Mouse (Mus musculus) neural tube, embryonic 12.5 days (tissue): ENCODE data around the gene Cxcr5. TPM values are rescaled to one million over a fixed set of nuclear protein-coding genes. Genes with fewer than 3 reads are reported as not detected.
A peak's percentile ranks its signal among the peaks of the same experiment; 100 is the strongest.

Experiments used
- ATAC-seq: fragments of 200-750 bp; cut with Nextera tagmentation; 2 replicates; pipeline ENCODE4 v1.8.0; 2017; ENCODE audit warnings: low read depth, mild to moderate bottlenecking, moderate TSS enrichment, moderate library complexity; ENCODE audit not compliant: low FRiP score
- H3K27ac ChIP-seq: fragments of 300-500 bp; sonication (generic); 2 replicates; pipeline ENCODE4 v1.5.1; 2016
- H3K27me3 ChIP-seq: fragments of 300-500 bp; sonication (generic); replicated peaks from 2 replicates; pipeline ENCODE4 v1.6.1; 2016; ENCODE audit warnings: mild to moderate bottlenecking
- H3K36me3 ChIP-seq: fragments of 300-500 bp; sonication (generic); 2 replicates; pipeline ENCODE4 v1.6.1; 2016; ENCODE audit warnings: mild to moderate bottlenecking
- H3K4me1 ChIP-seq: fragments of 300-500 bp; sonication (generic); 2 replicates; pipeline ENCODE4 v1.6.1; 2016
- H3K4me2 ChIP-seq: fragments of 300-500 bp; sonication (generic); replicated peaks from 2 replicates; pipeline ENCODE4 v1.6.1; 2016; ENCODE audit warnings: mild to moderate bottlenecking
- H3K4me3 ChIP-seq: fragments of 300-500 bp; sonication (generic); 2 replicates; pipeline ENCODE4 v1.5.1; 2016
- H3K9ac ChIP-seq: fragments of 300-500 bp; sonication (generic); 2 replicates; pipeline ENCODE4 v1.6.1; 2016; ENCODE audit warnings: mild to moderate bottlenecking
- H3K9me3 ChIP-seq: fragments of 300-500 bp; sonication (generic); 2 replicates; pipeline ENCODE4 v1.6.1; 2016; ENCODE audit warnings: mild to moderate bottlenecking
- WGBS: fragments of 180-500 bp; shearing (Covaris S2); methylation state at CpG from one replicate; pipeline ENCODE4 v1.1.7; 2016; 5-methylcytosine and 5-hydroxymethylcytosine counted together
- polyA plus RNA-seq: library from polyadenylated mRNA; unstranded; fragments of >200 nt; fragmentation: Nextera tagmentation; extraction: Ambion mirVana; gene quantifications from 2 replicates; pipeline ENCODE4 v1.2.1, GENCODE M21; 2016

Gene Cxcr5
- polyA plus RNA-seq, 1 experiment from 2014 or later, result not detected

DNA sequence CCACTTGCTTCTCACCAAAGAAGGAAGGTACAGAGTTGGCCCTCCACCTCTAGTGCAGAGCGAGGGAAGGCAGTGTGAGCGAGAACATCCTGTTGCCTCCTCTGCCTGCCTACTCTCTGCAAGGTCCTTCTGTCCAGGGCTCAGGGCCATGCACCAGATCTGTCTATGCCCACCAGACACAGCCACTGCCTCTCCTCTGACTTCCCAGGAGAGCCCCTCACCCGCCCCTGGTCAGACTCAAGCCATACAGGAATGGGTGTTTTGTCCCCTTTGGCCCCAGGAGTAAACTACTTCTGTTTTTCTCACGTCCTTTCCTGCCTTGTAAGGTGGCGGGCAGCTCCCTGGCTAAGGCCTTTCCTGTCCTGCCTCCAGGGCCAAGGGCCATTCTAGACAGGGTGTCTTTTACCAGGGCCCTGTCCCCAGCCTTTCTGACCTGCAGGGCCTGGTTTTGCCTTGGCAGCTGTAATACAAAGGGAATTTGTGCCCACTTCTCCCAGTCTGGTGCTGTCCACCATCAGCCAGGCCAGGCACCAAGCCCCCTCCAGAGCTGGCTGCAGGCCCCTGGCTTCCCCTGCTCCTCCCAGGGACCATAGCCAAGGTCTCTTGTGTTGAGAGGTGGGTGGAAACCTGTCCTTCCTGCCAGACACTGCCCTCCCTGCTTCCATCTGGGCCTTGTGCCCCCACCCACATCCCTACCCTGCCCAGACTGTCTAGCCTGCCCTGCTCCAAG is 50.6 kb downstream of the Cxcr5 start:
- Histone ChIP-seq H3K4me2 (no peak overlapping the region), H3K36me3 (peaks cover 35% of the 10 kb centered on the region), H3K9me3 (no peaks in the 10 kb centered on the region), H3K4me3 (no peak overlapping the region), H3K4me1 (peaks cover 17% of the 10 kb centered on the region), H3K9ac (no peak overlapping the region), H3K27me3 (peaks cover 10% of the 10 kb centered on the region), H3K27ac (no peak overlapping the region)
- 64% methylated on average over 5 of the region's 5 CpGs for WGBS
- ATAC-seq, result no peak

DNA sequence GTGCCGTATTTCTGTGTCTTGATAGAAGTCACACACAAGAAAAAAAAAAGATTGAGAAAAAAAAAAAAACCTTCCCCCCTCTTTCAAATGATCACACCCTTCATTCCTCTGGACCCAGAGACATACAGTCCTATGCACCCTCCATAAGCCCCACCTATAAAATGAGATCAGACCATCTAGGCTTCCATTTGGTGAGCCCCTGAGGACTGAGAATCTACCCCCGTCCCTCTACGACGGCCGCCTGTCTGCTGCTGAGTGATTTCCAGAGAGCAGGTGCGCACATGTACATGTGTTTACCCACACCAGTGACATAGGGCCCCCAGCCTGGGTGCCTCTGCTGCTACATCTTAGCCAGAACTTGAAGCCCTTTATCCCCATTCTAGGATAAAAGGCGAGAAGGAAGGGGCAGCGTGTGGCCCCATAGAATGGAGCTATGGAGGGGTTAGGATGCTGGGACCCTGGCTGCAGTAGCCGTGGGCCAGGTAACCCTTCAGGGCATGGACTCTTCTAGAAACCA is 51.3 kb downstream of the Cxcr5 start:
- ATAC-seq, result 0 out of 2 replicates have a peak, but pooled peaks have one; percentile 23
- WGBS, result 39% methylated on average over 9 of the region's 9 CpGs
- H3K4me3 ChIP-seq, result no peak overlapping the region
- H3K9me3 ChIP-seq, result no peaks in the 10 kb centered on the region
- peaks cover 10% of the 10 kb centered on the region for H3K27me3 ChIP-seq
- peaks cover 41% of the 10 kb centered on the region for H3K36me3 ChIP-seq
- peaks cover 23% of the 10 kb centered on the region for H3K4me1 ChIP-seq
- H3K4me2 ChIP-seq, result peak overlapping the region; percentile 60
- no peak overlapping the region for H3K27ac ChIP-seq
- no peak overlapping the region for H3K9ac ChIP-seq

DNA sequence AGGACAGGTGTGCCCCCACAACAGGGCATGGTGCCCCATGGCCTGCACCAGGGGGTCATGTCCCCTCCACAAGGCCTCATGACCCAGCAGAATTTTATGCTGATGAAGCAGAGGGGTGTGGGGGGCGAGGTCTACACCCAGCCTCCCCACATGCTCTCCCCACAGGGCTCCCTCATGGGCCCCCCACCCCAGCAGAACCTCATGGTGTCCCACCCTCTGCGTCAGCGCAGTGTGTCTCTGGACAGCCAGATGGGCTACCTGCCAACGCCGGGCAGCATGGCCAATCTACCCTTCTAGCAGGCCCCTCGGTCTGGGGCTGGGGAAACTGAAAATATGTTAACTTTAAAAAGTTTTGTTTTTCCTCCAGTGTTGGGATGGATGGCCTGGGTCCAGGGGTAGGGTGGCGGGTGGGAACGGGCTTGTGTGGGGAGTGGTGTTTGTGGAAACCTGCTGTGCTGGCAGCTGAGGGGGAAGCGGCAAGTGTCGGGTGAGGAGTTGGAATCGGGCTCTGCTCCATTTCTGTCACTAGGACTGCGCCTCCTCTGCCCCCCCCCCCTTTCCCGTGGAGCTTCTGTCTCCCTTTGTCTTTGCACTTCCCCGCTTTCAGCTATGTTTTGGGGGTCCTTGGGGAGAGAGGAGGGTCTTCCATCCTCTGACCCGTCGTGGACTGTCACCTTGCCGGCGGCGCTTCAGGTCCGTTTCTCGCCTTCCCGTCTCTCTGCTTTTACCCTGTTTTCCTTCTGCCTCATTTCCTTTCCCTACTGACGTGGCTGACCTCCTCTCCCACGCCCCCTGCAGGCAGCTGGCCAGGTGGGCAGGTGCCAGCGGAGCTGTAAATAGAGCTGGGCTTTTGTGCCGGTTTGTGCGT is 52.0 kb downstream of the Cxcr5 start:
- Histone ChIP-seq H3K27ac (no peak overlapping the region), H3K4me3 (peak overlapping the region; percentile 26), H3K4me2 (peak overlapping the region; percentile 60), H3K27me3 (peaks cover 10% of the 10 kb centered on the region), H3K9me3 (no peaks in the 10 kb centered on the region), H3K4me1 (peaks cover 23% of the 10 kb centered on the region), H3K36me3 (peaks cover 42% of the 10 kb centered on the region), H3K9ac (peak overlapping the region; percentile 4; the same call in 1 of the 2 replicates)
- WGBS, result 12% methylated on average over 25 of the region's 27 CpGs
- 0 out of 2 replicates have a peak, but pooled peaks have one; percentile 19 for ATAC-seq

DNA sequence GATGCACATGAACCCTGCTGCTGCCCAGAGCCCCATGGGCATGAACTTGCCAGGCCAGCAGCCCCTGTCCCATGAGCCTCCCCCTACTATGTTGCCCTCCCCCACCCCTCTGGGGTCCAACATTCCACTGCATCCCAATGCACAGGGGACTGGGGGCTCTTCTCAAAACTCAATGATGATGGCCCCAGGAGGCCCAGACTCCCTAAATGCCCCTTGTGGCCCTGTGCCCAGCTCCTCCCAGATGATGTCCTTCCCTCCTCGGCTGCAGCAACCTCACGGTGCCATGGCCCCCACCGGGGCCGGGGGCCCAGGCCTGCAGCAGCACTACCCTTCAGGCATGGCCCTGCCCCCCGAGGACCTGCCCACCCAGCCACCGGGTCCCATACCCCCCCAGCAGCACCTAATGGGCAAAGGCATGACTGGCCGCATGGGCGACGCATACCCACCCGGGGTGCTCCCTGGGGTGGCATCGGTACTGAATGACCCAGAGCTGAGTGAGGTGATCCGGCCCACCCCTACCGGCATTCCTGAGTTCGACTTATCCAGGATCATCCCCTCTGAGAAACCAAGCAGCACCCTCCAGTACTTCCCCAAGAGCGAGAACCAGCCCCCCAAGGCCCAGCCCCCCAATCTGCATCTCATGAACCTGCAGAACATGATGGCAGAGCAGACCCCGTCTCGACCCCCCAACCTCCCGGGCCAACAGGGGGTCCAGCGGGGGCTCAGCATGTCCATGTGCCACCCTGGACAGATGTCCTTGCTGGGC is 52.8 kb downstream of the Cxcr5 start:
- peak overlapping the region; percentile 4; the same call in 1 of the 2 replicates for H3K9ac ChIP-seq
- ATAC-seq, result no peak

DNA sequence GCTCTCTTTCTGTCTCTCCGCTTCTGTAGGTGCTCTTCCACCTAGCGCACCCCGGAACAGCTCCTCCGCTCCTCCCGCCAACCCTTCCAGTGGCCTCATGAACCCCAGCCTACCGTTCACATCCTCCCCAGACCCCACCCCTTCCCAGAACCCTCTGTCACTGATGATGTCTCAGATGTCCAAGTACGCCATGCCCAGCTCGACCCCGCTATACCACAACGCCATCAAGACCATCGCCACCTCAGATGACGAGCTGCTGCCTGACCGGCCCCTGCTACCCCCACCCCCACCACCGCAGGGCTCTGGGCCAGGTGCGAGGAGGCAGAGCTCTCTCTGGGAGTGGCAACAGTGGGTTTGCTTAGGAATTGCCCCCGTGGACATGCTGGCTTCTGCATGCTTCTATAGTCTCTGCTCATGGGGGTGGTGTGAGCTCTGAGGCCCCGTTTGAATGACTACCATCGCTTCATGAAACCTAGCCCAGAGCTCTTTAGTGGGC is 53.5 kb downstream of the Cxcr5 start:
- no peak overlapping the region for H3K4me2 ChIP-seq
- peaks cover 42% of the 10 kb centered on the region for H3K36me3 ChIP-seq
- H3K9me3 ChIP-seq, result no peaks in the 10 kb centered on the region
- H3K27me3 ChIP-seq, result peaks cover 10% of the 10 kb centered on the region
- no peak overlapping the region for H3K4me3 ChIP-seq
- H3K9ac ChIP-seq, result no peak overlapping the region
- ATAC-seq, result no peak
- H3K27ac ChIP-seq, result no peak overlapping the region
- WGBS, result 86% methylated on average over 18 of the region's 18 CpGs
- peaks cover 23% of the 10 kb centered on the region for H3K4me1 ChIP-seq

More for the DNA sequence above, 52.8 kb downstream of the Cxcr5 start:
- WGBS, result 85% methylated on average over 19 of the region's 19 CpGs
- H3K9me3 ChIP-seq, result no peaks in the 10 kb centered on the region
- peak overlapping the region; percentile 60 for H3K4me2 ChIP-seq
- no peak overlapping the region for H3K4me3 ChIP-seq
- H3K27ac ChIP-seq, result no peak overlapping the region
- H3K27me3 ChIP-seq, result peaks cover 10% of the 10 kb centered on the region
- peaks cover 23% of the 10 kb centered on the region for H3K4me1 ChIP-seq
- H3K36me3 ChIP-seq, result peaks cover 42% of the 10 kb centered on the region

DNA sequence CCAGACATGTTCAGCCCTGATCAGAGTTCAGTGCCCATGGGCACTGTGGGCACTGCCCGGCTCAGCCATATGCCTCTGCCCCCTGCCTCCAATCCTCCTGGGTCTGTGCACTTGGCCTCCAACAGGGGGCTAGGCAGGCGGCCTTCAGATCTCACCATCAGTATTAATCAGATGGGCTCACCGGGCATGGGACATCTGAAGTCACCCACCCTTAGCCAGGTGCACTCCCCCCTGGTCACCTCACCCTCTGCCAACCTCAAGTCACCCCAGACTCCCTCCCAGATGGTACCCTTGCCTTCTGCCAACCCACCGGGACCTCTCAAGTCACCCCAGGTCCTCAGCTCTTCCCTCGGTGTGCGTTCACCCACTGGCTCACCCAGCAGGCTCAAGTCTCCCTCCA is 54.3 kb downstream of the Cxcr5 start:
- Histone ChIP-seq H3K27ac (no peak overlapping the region), H3K4me3 (no peak overlapping the region), H3K36me3 (peaks cover 42% of the 10 kb centered on the region), H3K4me1 (peaks cover 23% of the 10 kb centered on the region), H3K9me3 (no peaks in the 10 kb centered on the region), H3K9ac (no peak overlapping the region), H3K4me2 (no peak overlapping the region), H3K27me3 (peaks cover 10% of the 10 kb centered on the region)
- no peak for ATAC-seq
- WGBS, result 92% methylated on average over 6 of the region's 6 CpGs

DNA sequence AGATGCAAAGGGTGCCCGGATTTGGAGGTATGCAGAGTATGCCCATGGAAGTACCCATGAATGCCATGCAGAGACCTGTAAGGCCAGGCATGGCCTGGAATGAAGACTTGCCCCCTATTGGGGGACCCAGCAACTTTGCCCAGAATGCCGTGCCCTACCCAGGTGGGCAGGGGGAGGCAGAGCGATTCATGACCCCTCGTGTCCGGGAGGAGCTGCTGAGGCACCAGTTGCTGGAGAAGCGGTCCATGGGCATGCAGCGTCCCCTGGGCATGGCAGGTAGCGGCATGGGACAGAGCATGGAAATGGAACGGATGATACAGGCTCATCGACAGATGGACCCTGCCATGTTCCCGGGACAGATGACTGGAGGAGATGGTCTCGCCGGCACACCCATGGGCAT is 55.1 kb downstream of the Cxcr5 start:
- Histone ChIP-seq H3K36me3 (peaks cover 42% of the 10 kb centered on the region), H3K27ac (no peak overlapping the region)

DNA sequence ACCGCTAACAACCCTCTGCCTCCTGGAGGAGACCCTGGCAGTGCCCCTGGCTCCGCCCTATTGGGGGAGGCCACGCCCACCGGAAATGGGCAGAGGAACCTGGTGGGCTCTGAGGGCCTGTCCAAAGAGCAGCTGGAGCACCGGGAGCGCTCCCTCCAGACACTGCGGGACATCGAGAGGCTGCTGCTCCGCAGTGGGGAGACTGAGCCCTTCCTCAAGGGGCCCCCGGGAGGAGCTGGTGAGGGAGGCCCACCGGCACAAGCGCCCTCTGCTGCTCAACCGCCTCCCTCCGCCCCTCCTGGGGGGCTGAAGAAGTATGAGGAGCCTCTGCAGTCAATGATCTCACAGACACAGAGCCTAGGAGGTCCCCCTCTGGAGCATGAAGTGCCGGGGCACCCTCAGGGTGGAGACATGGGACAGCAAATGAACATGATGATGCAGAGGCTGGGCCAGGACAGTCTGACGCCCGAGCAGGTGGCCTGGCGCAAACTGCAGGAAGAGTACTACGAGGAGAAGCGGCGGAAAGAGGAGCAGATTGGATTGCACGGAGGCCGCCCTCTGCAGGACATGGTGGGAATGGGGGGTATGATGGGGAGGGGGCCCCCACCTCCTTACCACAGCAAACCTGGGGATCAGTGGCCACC is 55.7 kb downstream of the Cxcr5 start:
- WGBS, result 49% methylated on average over 23 of the region's 23 CpGs
- no peaks in the 10 kb centered on the region for H3K9me3 ChIP-seq
- peaks cover 10% of the 10 kb centered on the region for H3K27me3 ChIP-seq
- no peak overlapping the region for H3K4me3 ChIP-seq
- peaks cover 48% of the 10 kb centered on the region for H3K36me3 ChIP-seq
- H3K27ac ChIP-seq, result no peak overlapping the region
- no peak for ATAC-seq
- no peak overlapping the region for H3K4me2 ChIP-seq
- H3K4me1 ChIP-seq, result peaks cover 33% of the 10 kb centered on the region
- H3K9ac ChIP-seq, result no peak overlapping the region

More for the DNA sequence above, 55.1 kb downstream of the Cxcr5 start:
- no peak overlapping the region for H3K9ac ChIP-seq
- no peak for ATAC-seq
- no peak overlapping the region for H3K4me3 ChIP-seq
- H3K4me1 ChIP-seq, result peaks cover 27% of the 10 kb centered on the region
- H3K4me2 ChIP-seq, result no peak overlapping the region
- H3K27me3 ChIP-seq, result peaks cover 10% of the 10 kb centered on the region
- WGBS, result 92% methylated on average over 13 of the region's 13 CpGs
- H3K9me3 ChIP-seq, result no peaks in the 10 kb centered on the region

DNA sequence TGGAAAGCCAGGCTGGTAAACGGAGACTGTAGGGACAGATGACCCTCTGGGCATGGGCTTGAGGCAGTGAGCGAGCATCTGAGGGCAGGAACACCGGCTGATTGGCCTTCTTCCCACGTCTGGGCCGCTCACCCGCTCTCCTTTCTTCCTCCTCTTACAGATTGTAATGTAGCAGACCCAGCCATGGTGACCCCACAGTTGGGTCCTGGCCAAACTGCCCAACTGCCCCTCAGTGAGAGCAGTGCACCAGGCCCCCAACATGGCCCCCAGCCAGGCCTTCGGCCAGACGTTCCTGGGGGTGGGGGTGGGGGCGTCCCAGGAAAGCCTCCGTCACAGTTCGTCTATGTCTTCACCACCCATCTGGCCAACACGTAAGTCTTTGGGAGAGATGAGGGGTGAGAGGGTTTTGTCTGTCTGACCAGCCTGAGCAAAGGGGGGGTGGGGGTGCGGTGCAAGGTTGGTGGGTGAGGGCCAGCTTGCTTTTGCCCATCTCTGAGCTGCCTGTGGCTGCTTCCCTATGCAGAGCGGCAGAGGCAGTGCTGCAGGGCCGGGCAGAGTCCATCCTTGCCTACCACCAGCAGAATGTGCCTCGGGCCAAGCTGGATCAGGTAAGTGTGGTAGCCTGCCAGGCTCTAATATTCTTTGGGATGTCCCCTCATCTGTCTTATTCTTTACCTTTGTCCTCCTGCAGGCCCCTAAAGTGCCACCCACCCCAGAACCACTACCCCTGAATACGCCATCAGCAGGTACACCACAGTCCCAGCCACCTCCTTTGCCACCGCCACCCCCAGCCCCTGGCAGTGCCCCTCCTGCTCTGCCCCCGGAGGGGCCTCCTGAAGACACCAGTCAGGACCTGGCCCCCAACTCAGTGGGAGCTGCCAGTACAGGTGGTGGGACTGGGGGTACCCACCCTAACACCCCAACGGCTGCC is 56.5 kb downstream of the Cxcr5 start:
- H3K4me2 ChIP-seq, result no peak overlapping the region
- WGBS, result 78% methylated on average over 20 of the region's 20 CpGs
- no peak overlapping the region for H3K4me3 ChIP-seq
- H3K9me3 ChIP-seq, result no peaks in the 10 kb centered on the region
- H3K9ac ChIP-seq, result no peak overlapping the region
- H3K36me3 ChIP-seq, result peaks cover 51% of the 10 kb centered on the region
- H3K27me3 ChIP-seq, result peaks cover 10% of the 10 kb centered on the region
- H3K4me1 ChIP-seq, result peaks cover 36% of the 10 kb centered on the region
- H3K27ac ChIP-seq, result no peak overlapping the region
- no peak for ATAC-seq

DNA sequence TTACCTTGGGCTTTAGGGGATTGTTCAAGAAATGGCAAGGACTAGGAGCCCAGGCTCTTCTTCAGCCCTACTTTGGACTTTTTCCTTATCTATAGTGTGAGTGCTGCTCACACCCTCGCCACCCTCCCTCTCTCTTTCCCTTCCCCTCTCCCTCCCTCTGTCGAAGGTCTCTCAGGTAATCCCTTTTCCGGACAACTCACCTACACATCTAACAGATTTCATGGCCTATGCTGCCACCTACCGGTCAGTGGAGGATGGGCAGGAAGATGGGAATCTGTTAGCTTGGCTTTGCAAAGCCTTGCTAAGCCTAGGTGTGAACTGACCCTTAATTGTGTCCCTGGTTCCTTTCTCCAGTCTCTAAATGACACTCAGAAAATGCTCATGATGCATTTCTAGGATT is 59.7 kb downstream of the Cxcr5 start:
- Histone ChIP-seq H3K4me3 (no peak overlapping the region), H3K9ac (no peak overlapping the region), H3K4me2 (peak overlapping the region; percentile 18), H3K9me3 (no peaks in the 10 kb centered on the region), H3K27ac (no peak overlapping the region), H3K36me3 (peaks cover 26% of the 10 kb centered on the region), H3K27me3 (no peaks in the 10 kb centered on the region; the same call in 1 of the 2 replicates), H3K4me1 (peaks cover 56% of the 10 kb centered on the region)
- WGBS, result 0% methylated on average over 4 of the region's 4 CpGs
- no peak for ATAC-seq
